21 mouse cellular contexts compared by ENCODE assay signal in the genomic region with DNA sequence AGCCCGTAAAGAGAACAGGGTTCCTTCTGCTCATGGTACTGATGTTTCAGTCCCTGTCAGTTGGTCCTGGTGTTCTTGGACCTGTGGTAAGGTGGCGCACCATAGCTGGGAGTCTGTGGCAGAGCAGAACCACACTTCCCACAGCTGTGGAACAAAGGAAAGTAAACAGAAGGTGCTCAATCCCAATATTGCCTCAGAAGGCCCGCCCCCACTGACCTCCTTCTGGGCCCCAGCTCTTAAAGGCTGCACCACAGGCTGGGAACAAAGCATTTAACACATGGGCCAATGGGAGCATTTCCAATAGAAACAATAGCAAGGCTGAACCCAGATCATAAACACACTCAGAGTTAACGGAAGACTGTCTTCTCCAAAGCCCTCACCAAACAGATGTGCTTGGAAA. TPM values are rescaled to one million over a fixed set of nuclear protein-coding genes. Genes with fewer than 3 reads are reported as not detected.
DNase-seq lines count a peak whose midpoint lies in the region; ATAC-seq and TF ChIP-seq lines count a peak whose summit lies in the region.
"Had no signal": no experiment of that assay in that cellular context is flagged by ENCODE, and none has a peak within 500 bp of the region (broad histone marks: within the 10 kb centered on the region; RNA-seq: fewer than 3 reads in every experiment).

No protein-coding gene starts in this region.

- no peak for TF ChIP-seq EP300 in heart, adult 2 months (IDR thresholded peaks at IDR 0.05; ENCODE audit: insufficient read depth, low read depth, low read length)
- TF ChIP-seq EP300 in stomach, postnatal 0 days (optimal IDR thresholded peaks at IDR 0.05) = no peak

- intact Hi-C loops in heart, adult 2 months (cut with DNase I) = no loop called here

- H3K4me3 ChIP-seq in heart, adult 2 months = no peak overlapping the region
- H3K4me3 ChIP-seq in neural tube, embryonic 13.5 days = no peak overlapping the region
- H3K4me3 ChIP-seq in stomach, postnatal 0 days (ENCODE audit: low read depth, low read length) = no peak overlapping the region
- H3K4me3 ChIP-seq: embryonic facial prominence, embryonic 13.5 days; forebrain, embryonic 12.5 days; gastrocnemius, adult 2 months; hindbrain, embryonic 10.5 days; hindbrain, embryonic 15.5 days had no signal

- ATAC-seq in neural tube, embryonic 13.5 days (ENCODE audit: low read depth) = peak; percentile 23; the same call in 1 of the 2 replicates
- ATAC-seq in stomach, postnatal 0 days (ENCODE audit: low FRiP score, low TSS enrichment) = no peak
- ATAC-seq: activated CD4-positive, CD25-positive, alpha-beta regulatory T cell, adult 4 months; Patski had no signal

- H3K9me3 ChIP-seq in neural tube, embryonic 13.5 days = no peaks in the 10 kb centered on the region
- no peaks in the 10 kb centered on the region for H3K9me3 ChIP-seq in stomach, postnatal 0 days (ENCODE audit: control insufficient read depth, low read length)
- H3K9me3 ChIP-seq: embryonic facial prominence, embryonic 13.5 days; forebrain, embryonic 12.5 days; hindbrain, embryonic 10.5 days; hindbrain, embryonic 15.5 days had no signal

- no peak for TF ChIP-seq CTCF in heart, adult 2 months (IDR thresholded peaks at IDR 0.05)
- TF ChIP-seq CTCF in stomach, postnatal 0 days (IDR thresholded peaks at IDR 0.05; ENCODE audit: low read depth) = peak; percentile 17; the same call in 1 of the 2 replicates

- H3K79me2 ChIP-seq in heart, adult 2 months (replicated peaks; ENCODE audit: control insufficient read depth, insufficient read depth, low read length) = no peaks in the 10 kb centered on the region

- no peak overlapping the region for H3K4me2 ChIP-seq in neural tube, embryonic 13.5 days
- H3K4me2 ChIP-seq in stomach, postnatal 0 days (replicated peaks; ENCODE audit: low read depth) = no peak overlapping the region
- H3K4me2 ChIP-seq: embryonic facial prominence, embryonic 13.5 days; forebrain, embryonic 12.5 days; heart, embryonic 11.5 days; hindbrain, embryonic 15.5 days had no signal

- TF ChIP-seq POLR2A in heart, adult 2 months (IDR thresholded peaks at IDR 0.05; ENCODE audit: insufficient read depth, low read depth, low read length) = no peak

- peaks cover 1% of the 10 kb centered on the region; the same call in 1 of the 2 replicates for H3K4me1 ChIP-seq in heart, adult 2 months (ENCODE audit: control insufficient read depth, insufficient read depth, low read length)
- H3K4me1 ChIP-seq in neural tube, embryonic 13.5 days (replicated peaks) = no peaks in the 10 kb centered on the region
- no peaks in the 10 kb centered on the region for H3K4me1 ChIP-seq in stomach, postnatal 0 days (replicated peaks; ENCODE audit: control insufficient read depth, insufficient read depth)
- H3K4me1 ChIP-seq: hindbrain, embryonic 15.5 days had no signal

- H3K9ac ChIP-seq in heart, adult 2 months (ENCODE audit: low read depth, low read length) = no peak overlapping the region
- H3K9ac ChIP-seq in neural tube, embryonic 13.5 days = no peak overlapping the region
- no peak overlapping the region for H3K9ac ChIP-seq in stomach, postnatal 0 days (ENCODE audit: low read length)
- H3K9ac ChIP-seq: embryonic facial prominence, embryonic 13.5 days; forebrain, embryonic 12.5 days; hindbrain, embryonic 15.5 days had no signal

- peak; percentile 90 for DNase-seq in heart, adult 11 months
- DNase-seq in heart, adult 2 months = no peak
- DNase-seq in neural tube, embryonic 10.5 days (ENCODE audit: extremely low spot score, low spot score) = no peak
- peak; percentile 15 for DNase-seq in brain, adult 2 months (ENCODE audit: low read depth, low spot score)
- no peak for DNase-seq in stomach, postnatal 0 days (ENCODE audit: low spot score)
- DNase-seq in spleen, postnatal 10 days (ENCODE audit: low spot score in 2 of 2) = no peak
- DNase-seq: adrenal gland, adult 2 months; adrenal gland, postnatal 25 days; cerebellum, adult 11 months; cerebellum, adult 8-10 months; gastrocnemius, adult 2 months; gastrocnemius, postnatal 25 days had no signal

- H3K27me3 ChIP-seq in heart, adult 2 months (ENCODE audit: control insufficient read depth, insufficient read depth, low read length) = no peaks in the 10 kb centered on the region
- no peaks in the 10 kb centered on the region for H3K27me3 ChIP-seq in neural tube, embryonic 13.5 days
- H3K27me3 ChIP-seq in stomach, postnatal 0 days (ENCODE audit: control insufficient read depth, insufficient read depth, low read length) = no peaks in the 10 kb centered on the region
- H3K27me3 ChIP-seq: CH12.LX; embryonic facial prominence, embryonic 13.5 days; forebrain, embryonic 12.5 days; hindbrain, embryonic 15.5 days; Patski had no signal

- H3K36me3 ChIP-seq in heart, adult 2 months (ENCODE audit: control insufficient read depth, insufficient read depth, low read length) = no peaks in the 10 kb centered on the region
- H3K36me3 ChIP-seq in neural tube, embryonic 13.5 days = no peaks in the 10 kb centered on the region
- no peaks in the 10 kb centered on the region for H3K36me3 ChIP-seq in stomach, postnatal 0 days (ENCODE audit: control insufficient read depth, insufficient read depth, low read length)
- H3K36me3 ChIP-seq: embryonic facial prominence, embryonic 13.5 days; forebrain, embryonic 12.5 days; hindbrain, embryonic 10.5 days; hindbrain, embryonic 15.5 days had no signal

- no peak overlapping the region for H3K27ac ChIP-seq in heart, adult 2 months
- H3K27ac ChIP-seq in neural tube, embryonic 13.5 days (replicated peaks) = no peak overlapping the region
- H3K27ac ChIP-seq in stomach, postnatal 0 days (replicated peaks) = no peak overlapping the region
- H3K27ac ChIP-seq: embryonic facial prominence, embryonic 13.5 days; forebrain, embryonic 12.5 days; gastrocnemius, adult 2 months; hindbrain, embryonic 10.5 days; hindbrain, embryonic 15.5 days had no signal

- 74% methylated on average over 4 of the region's 4 CpGs for WGBS in heart, adult 2 months
- WGBS in neural tube, embryonic 13.5 days = 54% methylated on average over 4 of the region's 4 CpGs
- WGBS in stomach, postnatal 0 days = 50% methylated on average over 4 of the region's 4 CpGs

RNA-seq across cellular contexts. Expression of gene Mtmr10, which starts 50.9 kb away (rescaled TPM):
- 10 to 100 TPM; 14.8 to 15.4 TPM for total RNA-seq in heart, adult 2 months (2021)
- polyA plus RNA-seq in heart, adult 2 months (2012; rRNA removed) = 3.7 and 6.1 TPM in 2 replicates
- polyA plus RNA-seq in neural tube, embryonic 13.5 days (2015; fragmentation: Nextera tagmentation; extraction: Ambion mirVana) = 11.2 and 11.5 TPM in 2 replicates
- polyA plus RNA-seq in stomach, postnatal 0 days (2015; fragmentation: Nextera tagmentation; extraction: Ambion mirVana) = 5.3 and 5.4 TPM in 2 replicates

Comparison
In these comparisons a context has a peak if more than half of its experiments do, and no peak if none do; other contexts are left out.
1. DNase-seq: peak in heart, adult 11 months (single experiment) and brain, adult 2 months (single experiment); none in heart, adult 2 months (0 of 2), neural tube, embryonic 10.5 days (single experiment), stomach, postnatal 0 days (single experiment) and spleen, postnatal 10 days (0 of 2).